Mouse (Mus musculus) heart, embryonic 12.5 days (tissue): ENCODE measurements at regions not wholly inside any gene's neighbourhood (a gene's known extent, or its start where the extent isn't known, plus 50 kb on each side); places are given as distances from the start of the nearest gene placed in this dataset.

ENCODE experiments used
- ATAC-seq: fragments of 200-750 bp; cut with Nextera tagmentation; 2 replicates; pipeline ENCODE4 v1.8.0; 2017; ENCODE audit warnings: moderate TSS enrichment, moderate library complexity; ENCODE audit not compliant: insufficient number of reproducible peaks, low FRiP score
- H3K27ac ChIP-seq: fragments of 300-500 bp; sonication (generic); 2 replicates; pipeline ENCODE4 v1.5.1; 2016; ENCODE audit warnings: mild to moderate bottlenecking, moderate library complexity; ENCODE audit not compliant: poor library complexity, severe bottlenecking
- H3K27me3 ChIP-seq: fragments of 300-500 bp; sonication (generic); replicated peaks from 2 replicates; pipeline ENCODE4 v1.6.1; 2016; ENCODE audit warnings: mild to moderate bottlenecking, moderate library complexity
- H3K36me3 ChIP-seq: fragments of 300-500 bp; sonication (generic); 2 replicates; pipeline ENCODE4 v1.6.1; 2016; ENCODE audit warnings: mild to moderate bottlenecking, moderate library complexity
- H3K4me1 ChIP-seq: fragments of 300-500 bp; sonication (generic); replicated peaks from 2 replicates; pipeline ENCODE4 v1.6.1; 2016; ENCODE audit warnings: mild to moderate bottlenecking
- H3K4me2 ChIP-seq: fragments of 300-500 bp; sonication (generic); 2 replicates; pipeline ENCODE4 v1.6.1; 2016; ENCODE audit warnings: mild to moderate bottlenecking, moderate library complexity
- H3K4me3 ChIP-seq: fragments of 300-500 bp; sonication (generic); 2 replicates; pipeline ENCODE4 v1.5.1; 2016; ENCODE audit warnings: mild to moderate bottlenecking
- H3K9ac ChIP-seq: fragments of 300-500 bp; sonication (generic); 2 replicates; pipeline ENCODE4 v1.6.1; 2016; ENCODE audit warnings: mild to moderate bottlenecking, moderate library complexity
- H3K9me3 ChIP-seq: fragments of 300-500 bp; sonication (generic); replicated peaks from 2 replicates; pipeline ENCODE4 v1.6.1; 2016; ENCODE audit warnings: mild to moderate bottlenecking, moderate library complexity
- WGBS: fragments of 180-500 bp; shearing (Covaris S2); methylation state at CpG from one replicate; pipeline ENCODE4 v1.1.7; 2016; 5-methylcytosine and 5-hydroxymethylcytosine counted together

GRCm38 (mm10) chr1:77073071-77073470 is 441.8 kb downstream of the Epha4 start:
- Histone ChIP-seq H3K4me1 (no peaks in the 10 kb centered on the region), H3K27me3 (no peaks in the 10 kb centered on the region), H3K4me2 (no peak overlapping the region), H3K9ac (no peak overlapping the region), H3K27ac (no peak overlapping the region), H3K9me3 (no peaks in the 10 kb centered on the region), H3K4me3 (no peak overlapping the region), H3K36me3 (no peaks in the 10 kb centered on the region)
- ATAC-seq: no peak
- 78% methylated on average over 1 of the region's 1 CpGs for WGBS

- no peak overlapping the region for H3K4me3 ChIP-seq
- H3K4me2 ChIP-seq: no peak overlapping the region
- H3K4me1 ChIP-seq: no peaks in the 10 kb centered on the region
- ATAC-seq: no peak
- H3K27me3 ChIP-seq: no peaks in the 10 kb centered on the region
- no peaks in the 10 kb centered on the region for H3K9me3 ChIP-seq
- H3K36me3 ChIP-seq: no peaks in the 10 kb centered on the region
- WGBS: 78% methylated on average over 13 of the region's 13 CpGs
- H3K9ac ChIP-seq: no peak overlapping the region
- H3K27ac ChIP-seq: no peak overlapping the region
Observed at GRCm38 (mm10) chr1:77074926-77075885, 439.7 kb downstream of the Epha4 start.

- Histone ChIP-seq H3K27ac (peak overlapping the region; percentile 71), H3K4me3 (no peak overlapping the region), H3K4me2 (peak overlapping the region; percentile 40), H3K36me3 (no peaks in the 10 kb centered on the region), H3K4me1 (peaks cover 29% of the 10 kb centered on the region), H3K9me3 (no peaks in the 10 kb centered on the region), H3K9ac (no peak overlapping the region), H3K27me3 (no peaks in the 10 kb centered on the region)
- ATAC-seq: peak; percentile 66; the same call in 1 of the 2 replicates
- 14% methylated on average over 5 of the region's 5 CpGs for whole genome bisulfite sequencing
Observed at GRCm38 (mm10) chr1:77080767-77081166, 434.1 kb downstream of the Epha4 start.

DNA sequence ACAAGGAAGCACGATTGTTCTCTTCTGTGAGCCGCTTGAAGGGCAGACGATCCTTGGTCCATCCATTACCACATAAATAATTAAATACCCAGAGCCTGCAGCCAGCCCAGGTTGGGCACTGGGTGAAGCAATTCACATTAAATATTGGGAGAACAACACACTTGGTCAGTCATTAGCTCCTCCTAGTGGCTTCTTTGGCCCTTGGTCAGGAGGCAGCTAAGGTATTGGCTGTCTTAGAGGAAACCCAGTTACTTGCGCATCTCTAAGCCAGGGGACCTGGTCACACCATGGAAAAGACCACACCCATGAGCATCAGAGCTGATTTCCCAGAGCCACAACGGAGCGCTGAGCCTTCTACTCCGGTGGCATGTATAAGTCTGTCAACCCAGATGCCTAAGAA is 433.2 kb downstream of the Epha4 start:
- WGBS: 47% methylated on average over 7 of the region's 7 CpGs
- Histone ChIP-seq H3K4me2 (no peak overlapping the region), H3K4me3 (no peak overlapping the region), H3K9me3 (no peaks in the 10 kb centered on the region), H3K27me3 (no peaks in the 10 kb centered on the region), H3K9ac (no peak overlapping the region), H3K36me3 (no peaks in the 10 kb centered on the region), H3K27ac (peak overlapping the region; percentile 71), H3K4me1 (peaks cover 29% of the 10 kb centered on the region)
- no peak; the same call in 1 of the 2 replicates for ATAC-seq

DNA sequence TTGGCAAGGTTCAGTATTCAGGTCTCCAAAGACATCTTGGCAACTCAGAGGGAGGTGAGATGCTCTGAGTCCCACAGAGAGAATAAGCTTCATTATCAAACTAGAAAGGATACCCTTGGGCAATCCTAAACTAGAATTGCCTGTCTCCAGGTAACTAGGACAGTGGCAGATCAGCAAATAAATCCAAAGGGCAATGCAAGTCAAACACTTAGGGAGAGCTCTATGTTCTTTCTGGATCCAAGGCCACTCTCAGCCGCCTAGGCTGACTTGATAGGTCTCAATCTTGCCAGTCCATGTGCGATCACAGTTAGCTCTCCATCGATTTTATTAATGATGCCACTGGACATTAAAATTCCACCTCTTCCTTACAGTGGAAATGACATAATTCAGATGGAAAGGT is 432.5 kb downstream of the Epha4 start:
- no peak for ATAC-seq
- Histone ChIP-seq H3K4me2 (no peak overlapping the region), H3K27ac (no peak overlapping the region), H3K4me3 (no peak overlapping the region), H3K4me1 (peaks cover 29% of the 10 kb centered on the region), H3K9ac (no peak overlapping the region), H3K9me3 (no peaks in the 10 kb centered on the region), H3K27me3 (no peaks in the 10 kb centered on the region), H3K36me3 (no peaks in the 10 kb centered on the region)
- WGBS: 84% methylated on average over 3 of the region's 3 CpGs

DNA sequence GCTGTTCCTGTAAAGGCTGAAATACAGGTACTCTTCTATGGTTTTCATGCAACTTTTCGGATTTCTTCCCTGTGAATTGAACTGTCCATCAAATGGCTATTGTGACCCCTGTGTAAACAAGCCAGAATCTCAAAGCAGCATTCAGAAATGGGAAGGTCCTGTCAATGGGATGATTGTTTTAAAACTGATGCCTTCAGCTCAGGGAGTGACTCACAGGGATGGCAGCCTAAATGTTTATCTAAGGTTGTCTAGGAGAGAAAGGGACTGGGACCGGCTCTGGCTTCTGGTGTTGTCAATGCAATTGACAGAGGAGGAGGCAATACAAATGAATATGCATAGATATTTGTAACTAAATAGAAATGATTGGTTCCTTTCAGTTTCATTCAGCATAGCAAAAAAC is 421.3 kb downstream of the Epha4 start:
- WGBS: 30% methylated on average over 2 of the region's 2 CpGs
- Histone ChIP-seq H3K27ac (no peak overlapping the region), H3K4me1 (no peaks in the 10 kb centered on the region), H3K9me3 (no peaks in the 10 kb centered on the region), H3K27me3 (no peaks in the 10 kb centered on the region), H3K4me2 (no peak overlapping the region), H3K9ac (no peak overlapping the region), H3K36me3 (no peaks in the 10 kb centered on the region), H3K4me3 (no peak overlapping the region)
- no peak for ATAC-seq

- Histone ChIP-seq H3K27ac (no peak overlapping the region), H3K36me3 (no peaks in the 10 kb centered on the region), H3K9ac (no peak overlapping the region), H3K4me3 (no peak overlapping the region), H3K4me2 (no peak overlapping the region), H3K9me3 (no peaks in the 10 kb centered on the region), H3K4me1 (no peaks in the 10 kb centered on the region), H3K27me3 (no peaks in the 10 kb centered on the region; the same call in 1 of the 2 replicates)
- no peak for ATAC-seq
- 46% methylated on average over 12 of the region's 12 CpGs for WGBS
Observed at GRCm38 (mm10) chr1:77101726-77102272, 413.1 kb downstream of the Epha4 start.

- no peaks in the 10 kb centered on the region for H3K4me1 ChIP-seq
- no peak overlapping the region for H3K4me3 ChIP-seq
- 57% methylated on average over 13 of the region's 13 CpGs for WGBS
- no peak overlapping the region for H3K4me2 ChIP-seq
- ATAC-seq: no peak
- no peaks in the 10 kb centered on the region for H3K9me3 ChIP-seq
- no peak overlapping the region for H3K27ac ChIP-seq
- H3K36me3 ChIP-seq: no peaks in the 10 kb centered on the region
- H3K27me3 ChIP-seq: no peaks in the 10 kb centered on the region; the same call in 1 of the 2 replicates
- H3K9ac ChIP-seq: no peak overlapping the region
Observed at GRCm38 (mm10) chr1:77102421-77103133, 412.3 kb downstream of the Epha4 start.

- no peaks in the 10 kb centered on the region for H3K27me3 ChIP-seq
- no peak overlapping the region for H3K27ac ChIP-seq
- no peak for ATAC-seq
- H3K4me3 ChIP-seq: no peak overlapping the region
- H3K4me1 ChIP-seq: no peaks in the 10 kb centered on the region
- no peaks in the 10 kb centered on the region for H3K36me3 ChIP-seq
- 68% methylated on average over 6 of the region's 6 CpGs for WGBS
- no peaks in the 10 kb centered on the region for H3K9me3 ChIP-seq
- H3K4me2 ChIP-seq: no peak overlapping the region
- H3K9ac ChIP-seq: no peak overlapping the region
Observed at GRCm38 (mm10) chr1:77109861-77110785, 404.8 kb downstream of the Epha4 start.

DNA sequence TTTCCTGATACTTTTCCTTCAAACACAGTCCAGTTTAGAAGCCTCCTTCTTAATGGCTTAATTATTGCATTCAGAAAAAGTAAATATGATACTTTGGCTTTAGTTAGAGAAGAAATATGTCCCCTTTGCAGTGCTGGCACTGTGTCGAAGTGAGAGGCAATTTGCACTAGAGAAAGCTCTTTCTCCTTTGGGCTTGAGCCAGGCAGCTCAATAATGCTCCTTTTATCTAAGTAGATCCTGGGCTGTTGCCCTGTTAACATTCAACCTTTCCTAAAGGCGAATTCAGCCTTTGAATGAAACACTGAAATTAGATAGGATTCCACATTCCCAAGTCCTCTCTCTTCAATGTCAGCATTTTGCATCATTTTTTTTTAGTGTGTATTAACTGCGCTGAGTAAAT is 386.5 kb downstream of the Epha4 start:
- no peak for ATAC-seq
- H3K9ac ChIP-seq: no peak overlapping the region
- no peak overlapping the region for H3K4me3 ChIP-seq
- peaks cover 12% of the 10 kb centered on the region for H3K4me1 ChIP-seq
- no peaks in the 10 kb centered on the region for H3K36me3 ChIP-seq
- H3K27me3 ChIP-seq: no peaks in the 10 kb centered on the region
- no peak overlapping the region for H3K4me2 ChIP-seq
- 60% methylated on average over 3 of the region's 3 CpGs for WGBS
- no peaks in the 10 kb centered on the region for H3K9me3 ChIP-seq
- no peak overlapping the region for H3K27ac ChIP-seq
